Mouse (Mus musculus) midbrain, embryonic 12.5 days (tissue): ENCODE measurements at regions not wholly inside any gene's neighbourhood (a gene's known extent, or its start where the extent isn't known, plus 50 kb on each side); places are given as distances from the start of the nearest gene placed in this dataset.

Source experiments
- ATAC-seq: fragments of 200-750 bp; cut with Nextera tagmentation; 2 replicates; pipeline ENCODE4 v1.8.0; 2017; ENCODE audit warnings: low read depth, moderate TSS enrichment, moderate library complexity; ENCODE audit not compliant: low FRiP score
- H3K27ac ChIP-seq: fragments of 300-500 bp; sonication (generic); replicated peaks from 2 replicates; pipeline ENCODE4 v1.5.1; 2016; ENCODE audit warnings: mild to moderate bottlenecking
- H3K27me3 ChIP-seq: fragments of 300-500 bp; sonication (generic); 2 replicates; pipeline ENCODE4 v1.6.1; 2016; ENCODE audit warnings: mild to moderate bottlenecking
- H3K36me3 ChIP-seq: fragments of 300-500 bp; sonication (generic); 2 replicates; pipeline ENCODE4 v1.6.1; 2016
- H3K4me1 ChIP-seq: fragments of 300-500 bp; sonication (generic); 2 replicates; pipeline ENCODE4 v1.6.1; 2016
- H3K4me2 ChIP-seq: fragments of 300-500 bp; sonication (generic); replicated peaks from 2 replicates; pipeline ENCODE4 v1.6.1; 2016; ENCODE audit warnings: mild to moderate bottlenecking, moderate library complexity
- H3K4me3 ChIP-seq: fragments of 300-500 bp; sonication (generic); 2 replicates; pipeline ENCODE4 v1.5.1; 2016; ENCODE audit warnings: mild to moderate bottlenecking
- H3K9ac ChIP-seq: fragments of 300-500 bp; sonication (generic); replicated peaks from 2 replicates; pipeline ENCODE4 v1.6.1; 2016; ENCODE audit warnings: mild to moderate bottlenecking, moderate library complexity
- H3K9me3 ChIP-seq: fragments of 300-500 bp; sonication (generic); 2 replicates; pipeline ENCODE4 v1.6.1; 2016; ENCODE audit warnings: mild to moderate bottlenecking
- WGBS: fragments of 180-500 bp; shearing (Covaris S2); methylation state at CpG from one replicate; pipeline ENCODE4 v1.1.7; 2016; 5-methylcytosine and 5-hydroxymethylcytosine counted together

- Histone ChIP-seq H3K4me3 (no peak overlapping the region), H3K36me3 (no peaks in the 10 kb centered on the region), H3K27ac (no peak overlapping the region), H3K9ac (no peak overlapping the region), H3K9me3 (no peaks in the 10 kb centered on the region), H3K4me1 (no peaks in the 10 kb centered on the region), H3K4me2 (no peak overlapping the region), H3K27me3 (no peaks in the 10 kb centered on the region)
- ATAC-seq: no peak
- WGBS: 92% methylated on average over 3 of the region's 3 CpGs
Measured at GRCm38 (mm10) chr8:76309200-76309599, 590.0 kb upstream of the Nr3c2 start.

DNA sequence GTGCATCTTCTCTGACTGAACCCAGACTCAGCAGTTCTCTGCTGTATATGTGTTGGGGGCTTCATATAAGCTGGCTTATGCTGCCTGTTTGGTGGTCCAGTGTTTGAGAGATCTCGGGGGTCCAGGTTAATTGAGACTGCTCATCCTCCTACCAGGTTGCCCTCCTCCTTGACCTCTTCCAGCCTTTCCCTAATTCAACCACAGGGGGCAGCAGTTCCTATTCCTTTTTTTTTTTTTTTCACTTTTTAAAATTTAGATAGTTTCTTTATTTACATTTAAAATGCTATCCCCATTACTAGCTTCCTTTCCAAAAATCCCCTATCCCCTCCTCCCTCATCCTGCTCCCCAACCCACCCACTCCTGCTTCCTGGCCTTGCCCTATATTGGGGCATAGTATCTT, 570.7 kb upstream of the Nr3c2 start:
- Histone ChIP-seq H3K27ac (no peak overlapping the region), H3K36me3 (no peaks in the 10 kb centered on the region), H3K4me1 (no peaks in the 10 kb centered on the region), H3K9ac (no peak overlapping the region), H3K27me3 (no peaks in the 10 kb centered on the region), H3K4me2 (no peak overlapping the region), H3K4me3 (no peak overlapping the region), H3K9me3 (no peaks in the 10 kb centered on the region)
- 63% methylated on average over 1 of the region's 1 CpGs for WGBS
- no peak for ATAC-seq

DNA sequence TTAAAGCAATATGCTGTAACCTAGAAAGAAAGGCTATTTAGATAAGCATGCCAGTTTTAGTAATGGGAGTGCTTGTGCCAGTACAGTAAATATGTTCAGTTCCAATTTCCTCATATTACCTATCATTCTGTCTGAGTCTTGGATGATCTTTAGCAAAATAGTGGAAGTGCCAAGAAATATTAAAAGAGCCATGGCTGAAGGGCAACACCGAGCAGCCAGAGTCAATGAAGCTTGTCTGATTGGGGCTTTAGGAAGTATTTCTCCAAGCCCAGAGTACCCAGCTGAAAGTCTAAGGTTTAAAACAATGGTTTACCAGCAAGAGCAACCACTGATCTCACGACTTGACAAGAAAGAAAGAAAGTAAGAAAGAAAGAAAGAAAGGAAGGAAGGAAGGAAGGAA, 556.2 kb upstream of the Nr3c2 start:
- H3K27me3 ChIP-seq: no peaks in the 10 kb centered on the region
- H3K9me3 ChIP-seq: no peaks in the 10 kb centered on the region
- H3K9ac ChIP-seq: no peak overlapping the region
- H3K4me3 ChIP-seq: no peak overlapping the region
- no peak for ATAC-seq
- no peak overlapping the region for H3K4me2 ChIP-seq
- no peak overlapping the region for H3K27ac ChIP-seq
- H3K36me3 ChIP-seq: no peaks in the 10 kb centered on the region
- H3K4me1 ChIP-seq: no peaks in the 10 kb centered on the region
- 71% methylated on average over 2 of the region's 2 CpGs for WGBS

DNA sequence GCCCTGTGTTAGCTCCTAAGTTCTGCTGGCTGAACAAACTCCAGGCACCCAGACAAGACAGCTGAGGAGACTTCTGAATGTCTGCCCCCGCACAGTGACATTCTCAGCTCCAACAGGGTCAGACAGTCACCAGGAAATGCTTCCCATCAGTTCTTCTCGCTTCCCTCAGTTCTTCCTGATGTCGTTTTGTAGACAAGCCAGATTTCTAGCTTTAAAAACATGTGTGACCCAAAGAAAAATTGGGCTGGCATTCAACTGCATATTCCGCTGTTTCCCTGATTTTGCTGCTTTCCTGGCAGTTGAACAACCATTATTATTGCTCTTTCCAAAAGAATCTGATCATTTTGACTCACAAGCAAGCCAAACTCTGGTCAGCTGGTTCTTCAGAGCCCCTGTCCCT, 553.1 kb upstream of the Nr3c2 start:
- Histone ChIP-seq H3K36me3 (no peaks in the 10 kb centered on the region), H3K27ac (no peak overlapping the region), H3K4me3 (no peak overlapping the region), H3K27me3 (no peaks in the 10 kb centered on the region), H3K9me3 (no peaks in the 10 kb centered on the region), H3K4me1 (no peaks in the 10 kb centered on the region), H3K9ac (no peak overlapping the region), H3K4me2 (no peak overlapping the region)
- no peak for ATAC-seq
- 88% methylated on average over 4 of the region's 4 CpGs for whole genome bisulfite sequencing

DNA sequence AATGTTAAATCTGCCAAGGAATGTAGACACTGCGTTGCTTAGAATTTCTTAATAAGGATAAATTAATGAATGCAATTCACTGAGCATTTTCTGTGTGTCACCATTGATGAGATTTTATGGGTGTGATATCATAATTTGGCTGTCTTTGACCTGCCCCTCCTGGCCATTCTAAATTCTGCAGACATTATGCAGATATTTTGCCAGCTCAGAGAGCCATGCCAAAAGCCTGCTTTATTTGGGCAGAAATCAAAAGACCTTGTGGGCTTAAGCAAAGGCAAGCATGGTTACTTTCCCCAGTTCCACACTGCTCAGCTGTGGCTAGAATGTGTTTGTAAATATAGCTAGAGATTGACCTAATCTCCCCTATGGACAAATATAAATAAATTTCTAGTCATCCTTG, 552.4 kb upstream of the Nr3c2 start:
- Histone ChIP-seq H3K4me1 (no peaks in the 10 kb centered on the region), H3K4me3 (no peak overlapping the region), H3K36me3 (no peaks in the 10 kb centered on the region), H3K27me3 (no peaks in the 10 kb centered on the region), H3K9me3 (no peaks in the 10 kb centered on the region), H3K4me2 (no peak overlapping the region), H3K27ac (no peak overlapping the region), H3K9ac (no peak overlapping the region)
- no peak for ATAC-seq
- 95% methylated on average over 1 of the region's 1 CpGs for WGBS

DNA sequence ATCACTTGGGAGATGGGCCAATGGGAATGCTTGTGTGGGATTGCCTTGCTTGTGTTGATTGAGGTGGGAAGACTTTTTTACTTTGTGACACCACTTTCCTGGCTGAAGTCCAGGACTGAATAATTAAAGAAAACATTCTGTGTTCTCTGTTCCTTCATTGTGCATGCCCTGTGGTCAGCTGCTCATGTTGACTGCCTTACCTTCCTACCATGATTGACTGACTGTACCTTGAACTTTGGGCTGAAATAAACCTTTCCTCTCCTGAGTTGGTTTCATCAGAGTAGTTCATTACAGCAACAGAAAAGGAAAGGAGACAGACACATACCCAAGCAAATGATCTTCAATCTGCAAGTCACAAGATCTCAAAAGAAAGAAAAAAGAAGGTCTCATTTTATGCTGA, 524.9 kb upstream of the Nr3c2 start:
- Histone ChIP-seq H3K9me3 (0 out of 2 replicates have a peak, but pooled peaks cover 3% of the 10 kb centered on the region), H3K27me3 (no peaks in the 10 kb centered on the region), H3K9ac (no peak overlapping the region), H3K4me2 (no peak overlapping the region), H3K27ac (no peak overlapping the region), H3K4me1 (no peaks in the 10 kb centered on the region), H3K36me3 (no peaks in the 10 kb centered on the region), H3K4me3 (no peak overlapping the region)
- ATAC-seq: no peak

GRCm38 (mm10) chr8:76377711-76378110, 521.5 kb upstream of the Nr3c2 start:
- no peaks in the 10 kb centered on the region for H3K9me3 ChIP-seq
- 90% methylated on average over 6 of the region's 6 CpGs for WGBS
- no peak overlapping the region for H3K4me3 ChIP-seq
- ATAC-seq: no peak
- H3K9ac ChIP-seq: no peak overlapping the region
- H3K4me2 ChIP-seq: no peak overlapping the region
- no peak overlapping the region for H3K27ac ChIP-seq
- H3K4me1 ChIP-seq: no peaks in the 10 kb centered on the region
- no peaks in the 10 kb centered on the region for H3K36me3 ChIP-seq
- H3K27me3 ChIP-seq: no peaks in the 10 kb centered on the region

GRCm38 (mm10) chr8:76381643-76382042, 517.6 kb upstream of the Nr3c2 start:
- Histone ChIP-seq H3K9ac (no peak overlapping the region), H3K27me3 (no peaks in the 10 kb centered on the region), H3K4me1 (peaks cover 5% of the 10 kb centered on the region; the same call in 1 of the 2 replicates), H3K4me3 (no peak overlapping the region), H3K4me2 (no peak overlapping the region), H3K36me3 (no peaks in the 10 kb centered on the region), H3K27ac (no peak overlapping the region), H3K9me3 (no peaks in the 10 kb centered on the region)
- ATAC-seq: no peak
- WGBS: 91% methylated on average over 2 of the region's 2 CpGs

- H3K4me2 ChIP-seq: no peak overlapping the region
- peaks cover 5% of the 10 kb centered on the region; the same call in 1 of the 2 replicates for H3K4me1 ChIP-seq
- H3K9ac ChIP-seq: no peak overlapping the region
- no peaks in the 10 kb centered on the region for H3K36me3 ChIP-seq
- H3K27me3 ChIP-seq: no peaks in the 10 kb centered on the region
- H3K4me3 ChIP-seq: no peak overlapping the region
- WGBS: 46% methylated on average over 5 of the region's 5 CpGs
- no peak overlapping the region for H3K27ac ChIP-seq
- H3K9me3 ChIP-seq: no peaks in the 10 kb centered on the region
- ATAC-seq: peak; percentile 50; the same call in 1 of the 2 replicates
Measured at GRCm38 (mm10) chr8:76383583-76384281, 515.5 kb upstream of the Nr3c2 start.

DNA sequence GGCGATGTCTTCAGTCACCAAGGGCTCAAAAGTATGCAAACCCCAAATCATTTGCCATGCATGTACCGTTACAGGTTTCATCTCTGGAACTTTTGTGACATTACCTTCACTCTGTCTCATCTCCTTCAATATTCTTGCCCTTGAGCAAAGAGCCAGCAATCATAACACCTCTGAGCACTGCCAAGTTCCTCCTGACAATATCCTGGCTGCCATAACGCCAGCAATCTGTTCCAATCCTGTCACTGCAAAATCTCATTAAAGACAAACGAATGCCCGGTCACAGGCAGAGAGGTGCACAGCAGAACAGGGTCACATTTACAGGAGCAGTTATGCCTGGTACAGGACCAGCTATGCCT, 515.0 kb upstream of the Nr3c2 start:
- Histone ChIP-seq H3K9me3 (no peaks in the 10 kb centered on the region), H3K4me1 (peaks cover 5% of the 10 kb centered on the region; the same call in 1 of the 2 replicates), H3K9ac (no peak overlapping the region), H3K27ac (no peak overlapping the region), H3K4me2 (no peak overlapping the region), H3K36me3 (no peaks in the 10 kb centered on the region), H3K4me3 (no peak overlapping the region), H3K27me3 (no peaks in the 10 kb centered on the region)
- no peak for ATAC-seq
- 84% methylated on average over 5 of the region's 5 CpGs for WGBS

- H3K4me2 ChIP-seq: no peak overlapping the region
- no peaks in the 10 kb centered on the region for H3K36me3 ChIP-seq
- no peak for ATAC-seq
- no peak overlapping the region for H3K9ac ChIP-seq
- WGBS: 88% methylated on average over 2 of the region's 2 CpGs
- H3K27me3 ChIP-seq: no peaks in the 10 kb centered on the region
- no peak overlapping the region for H3K27ac ChIP-seq
- H3K9me3 ChIP-seq: no peaks in the 10 kb centered on the region
- H3K4me1 ChIP-seq: no peaks in the 10 kb centered on the region
- H3K4me3 ChIP-seq: no peak overlapping the region
Measured at GRCm38 (mm10) chr8:76392004-76392403, 507.2 kb upstream of the Nr3c2 start.

GRCm38 (mm10) chr8:76422459-76422858, 476.8 kb upstream of the Nr3c2 start:
- Histone ChIP-seq H3K4me2 (no peak overlapping the region), H3K27me3 (no peaks in the 10 kb centered on the region), H3K27ac (no peak overlapping the region), H3K9me3 (no peaks in the 10 kb centered on the region), H3K36me3 (no peaks in the 10 kb centered on the region), H3K4me1 (no peaks in the 10 kb centered on the region), H3K4me3 (no peak overlapping the region), H3K9ac (no peak overlapping the region)
- WGBS: 98% methylated on average over 1 of the region's 1 CpGs
- ATAC-seq: no peak

DNA sequence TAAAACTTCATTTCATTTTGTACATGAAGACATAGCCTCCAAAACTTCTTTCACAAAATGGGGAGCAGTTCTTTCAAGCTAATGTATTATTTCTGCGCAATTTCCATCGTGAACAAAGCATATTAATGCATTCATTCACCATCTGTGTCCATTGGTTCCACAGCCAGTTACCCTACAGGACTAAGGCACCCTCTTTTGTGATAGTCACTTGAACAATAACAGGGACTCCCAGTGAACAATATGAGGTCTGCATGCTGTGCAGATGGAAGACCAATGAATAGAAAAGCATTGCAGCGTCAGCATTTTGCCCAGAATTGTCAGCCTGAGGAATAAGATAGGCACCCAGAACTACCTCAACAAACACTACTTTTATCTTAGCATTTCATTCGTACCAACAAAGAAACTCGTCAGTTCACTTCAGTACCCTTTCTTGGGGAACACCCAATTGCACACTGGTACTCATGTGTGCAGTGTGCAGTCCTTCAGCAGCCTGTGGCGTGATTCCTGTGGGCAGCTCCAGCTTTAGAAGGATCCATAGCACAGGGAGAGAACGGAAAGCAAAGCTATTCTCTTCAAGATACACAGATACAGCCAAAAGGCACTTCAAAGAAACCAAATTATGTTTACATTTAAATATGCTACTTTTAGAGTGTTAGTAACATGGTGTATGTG, 476.2 kb upstream of the Nr3c2 start:
- 78% methylated on average over 7 of the region's 7 CpGs for WGBS
- Histone ChIP-seq H3K4me2 (no peak overlapping the region), H3K4me3 (no peak overlapping the region), H3K27me3 (no peaks in the 10 kb centered on the region), H3K36me3 (no peaks in the 10 kb centered on the region), H3K27ac (no peak overlapping the region), H3K4me1 (no peaks in the 10 kb centered on the region), H3K9ac (no peak overlapping the region), H3K9me3 (no peaks in the 10 kb centered on the region)
- ATAC-seq: peak; percentile 72; the same call in 1 of the 2 replicates
